Mouse (Mus musculus) G1E (cell line): ENCODE data around the gene Rtp3.

Experiments
- CTCF ChIP-seq: IDR thresholded peaks from 2 replicates; pipeline ENCODE4 v1.5.1; 2012; ENCODE audit warnings: low read depth, low read length, inconsistent platforms, mixed read lengths
- GATA1 ChIP-seq: IDR thresholded peaks from 2 replicates; pipeline ENCODE4 v1.6.1; 2012; ENCODE audit warnings: borderline replicate concordance, low read length, inconsistent platforms, mixed read lengths
- GATA2 ChIP-seq: IDR thresholded peaks from 2 replicates; pipeline ENCODE4 v1.6.1; 2012; ENCODE audit warnings: low read depth, low read length, inconsistent platforms, borderline replicate concordance
- POLR2AphosphoS5 ChIP-seq: IDR thresholded peaks from 2 replicates; pipeline ENCODE4 v1.6.1; 2012; ENCODE audit warnings: low read depth, low read length, inconsistent platforms; ENCODE audit not compliant: insufficient replicate concordance
- TAL1 ChIP-seq: conservative IDR thresholded peaks from 2 replicates; pipeline ENCODE4 v1.6.1; 2012; ENCODE audit warnings: low read depth, low read length, inconsistent platforms, mixed read lengths

GRCm38 (mm10) chr9:110979411-110979810 is 11.0 kb downstream of the Rtp3 start:
- TF ChIP-seq CTCF (no peak), POLR2AphosphoS5 (no peak), TAL1 (no peak), GATA1 (no peak), GATA2 (no peak)
